Mouse (Mus musculus) megakaryocyte progenitor cell, adult 5-6 weeks (primary cell): ENCODE measurements around the gene Smg6. TPM values are rescaled to one million over a fixed set of nuclear protein-coding genes. Genes with fewer than 3 reads are reported as not detected.

ENCODE experiments used
- ATAC-seq: replicated peaks from 2 replicates; pipeline ENCODE4 v1.8.0; 2016; ENCODE audit warnings: mild to moderate bottlenecking, moderate TSS enrichment, inconsistent platforms; ENCODE audit not compliant: poor library complexity
- total RNA-seq, 2 experiments: library from RNA; stranded (forward) in 1 of 2; stranded (reverse) in 1 of 2; fragments of 157-497, 149-512 nt in 1 of 2; fragments of 200-1000 nt in 1 of 2; gene quantifications; 2 replicates each; pipeline versions ENCODE4 v1.2.3 to v1.2.4; 2015 to 2017

Smg6 gene
- total RNA-seq, 2 experiments from 2014 or later: 23.1 to 29.5 TPM

GRCm38 (mm10) chr11:75092656-75093055 lies 167.0 kb downstream of the Smg6 start:
- peak; percentile 52 for ATAC-seq

- no peak for ATAC-seq
Measured at GRCm38 (mm10) chr11:75094759-75095158, 169.1 kb downstream of the Smg6 start.

GRCm38 (mm10) chr11:75102763-75103339 lies 177.2 kb downstream of the Smg6 start:
- ATAC-seq: no peak

GRCm38 (mm10) chr11:75106614-75107013 lies 181.0 kb downstream of the Smg6 start:
- peak; percentile 37; the same call in 1 of the 2 replicates for ATAC-seq

GRCm38 (mm10) chr11:75108909-75109308 lies 183.3 kb downstream of the Smg6 start:
- ATAC-seq: no peak

DNA sequence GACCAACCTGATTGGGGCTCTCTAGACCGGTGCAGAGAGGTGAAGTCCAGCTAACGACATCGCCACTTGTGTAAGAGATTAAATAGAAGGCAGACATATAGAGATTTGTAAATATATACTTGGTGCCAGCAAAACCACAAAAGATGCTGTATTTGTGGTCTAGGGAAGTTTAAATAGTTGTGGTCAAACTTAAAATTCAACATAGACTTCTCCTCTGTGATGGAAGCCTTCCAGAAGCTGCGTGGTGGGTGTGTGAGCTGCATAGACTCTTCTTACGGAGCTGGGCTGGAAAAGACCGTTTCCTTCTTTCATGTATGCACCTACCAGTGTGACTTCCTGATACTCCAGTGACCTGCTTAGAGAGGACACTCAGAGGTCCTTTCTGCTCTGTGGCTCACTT lies 190.8 kb downstream of the Smg6 start:
- ATAC-seq: peak; percentile 58

- ATAC-seq: no peak
Measured at GRCm38 (mm10) chr11:75118141-75118540, 192.5 kb downstream of the Smg6 start.

- ATAC-seq: no peak
Measured at GRCm38 (mm10) chr11:75119298-75119697, 193.7 kb downstream of the Smg6 start.

DNA sequence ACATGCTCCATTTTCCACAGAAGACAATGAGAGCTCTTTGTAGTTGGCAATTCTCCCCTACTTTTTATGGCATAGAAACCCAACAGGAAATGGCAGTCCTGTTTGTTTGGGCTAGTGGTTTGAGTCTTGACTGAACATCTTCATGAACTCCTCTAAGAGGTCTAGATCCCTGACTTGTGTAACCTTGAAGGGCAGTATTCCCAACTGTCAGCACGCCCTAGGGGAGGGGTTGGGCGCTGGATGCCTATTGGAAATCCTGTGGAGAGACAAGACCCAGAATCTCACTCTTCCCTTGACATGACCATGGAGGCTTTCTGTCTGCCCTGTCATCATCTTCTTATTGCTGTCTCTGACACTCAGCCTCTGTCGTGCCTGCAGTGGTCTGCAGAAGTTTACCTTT lies 194.2 kb downstream of the Smg6 start:
- no peak for ATAC-seq

DNA sequence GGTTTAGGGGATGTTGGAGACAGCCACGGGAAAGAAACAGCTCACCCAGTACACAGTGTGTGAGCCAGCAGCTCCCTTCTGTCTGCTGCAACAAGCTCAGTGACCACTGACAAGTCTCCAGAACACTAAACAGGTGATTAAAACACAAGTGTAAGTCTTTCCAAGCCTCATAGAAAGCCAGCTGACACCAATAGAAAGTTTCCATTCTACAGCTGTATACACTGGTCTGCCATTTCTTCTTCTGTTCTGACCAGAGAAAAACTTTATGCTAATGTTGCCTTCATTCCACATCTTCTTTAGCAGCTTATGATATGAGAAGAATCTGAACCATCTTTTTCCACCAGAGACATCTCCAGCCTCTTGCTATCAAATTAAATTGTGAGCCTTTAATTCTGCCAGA lies 195.7 kb downstream of the Smg6 start:
- no peak for ATAC-seq

GRCm38 (mm10) chr11:75124406-75124805 lies 198.8 kb downstream of the Smg6 start:
- no peak for ATAC-seq

GRCm38 (mm10) chr11:75126384-75126783 lies 200.8 kb downstream of the Smg6 start:
- no peak for ATAC-seq

DNA sequence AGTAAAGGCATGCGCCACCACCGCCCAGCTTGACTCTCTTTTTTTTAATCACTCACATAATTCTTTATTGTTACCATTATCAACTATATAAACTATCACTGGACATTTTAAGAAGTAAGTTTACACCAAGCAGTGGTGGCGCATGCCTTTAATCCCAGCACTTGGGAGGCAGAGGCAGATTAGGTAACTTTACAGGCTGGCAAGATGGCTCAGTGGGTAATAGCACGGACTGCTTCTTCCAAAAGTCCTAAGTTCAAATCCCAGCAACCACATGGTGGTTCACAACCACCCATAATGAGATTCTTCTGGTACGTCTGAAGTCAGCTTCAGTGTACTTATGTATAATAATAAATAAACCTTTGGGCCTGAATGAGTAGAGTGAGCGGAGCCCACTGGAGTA lies 203.9 kb downstream of the Smg6 start:
- no peak for ATAC-seq

GRCm38 (mm10) chr11:75131300-75131699 lies 205.7 kb downstream of the Smg6 start:
- peak; percentile 84 for ATAC-seq

DNA sequence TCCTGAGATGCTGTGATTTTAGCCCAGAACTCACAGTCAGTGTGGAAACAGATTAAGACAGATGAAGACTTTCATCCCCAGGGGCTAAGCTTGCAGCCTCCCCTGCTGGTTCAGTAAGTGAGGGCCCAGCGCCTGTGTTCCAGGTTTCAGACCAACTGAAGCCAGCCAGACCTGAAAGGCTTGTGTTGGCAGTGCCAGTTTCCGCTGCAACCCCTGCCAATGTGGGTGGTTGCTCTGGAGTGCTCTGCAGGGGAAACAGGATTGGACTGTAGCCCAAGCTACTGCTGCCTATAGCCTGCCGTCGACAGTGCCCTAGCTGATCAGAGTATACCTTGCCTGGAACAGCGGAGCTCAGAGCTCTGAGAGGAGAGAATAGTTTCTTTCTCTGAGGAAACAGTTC lies 206.7 kb downstream of the Smg6 start:
- ATAC-seq: no peak

DNA sequence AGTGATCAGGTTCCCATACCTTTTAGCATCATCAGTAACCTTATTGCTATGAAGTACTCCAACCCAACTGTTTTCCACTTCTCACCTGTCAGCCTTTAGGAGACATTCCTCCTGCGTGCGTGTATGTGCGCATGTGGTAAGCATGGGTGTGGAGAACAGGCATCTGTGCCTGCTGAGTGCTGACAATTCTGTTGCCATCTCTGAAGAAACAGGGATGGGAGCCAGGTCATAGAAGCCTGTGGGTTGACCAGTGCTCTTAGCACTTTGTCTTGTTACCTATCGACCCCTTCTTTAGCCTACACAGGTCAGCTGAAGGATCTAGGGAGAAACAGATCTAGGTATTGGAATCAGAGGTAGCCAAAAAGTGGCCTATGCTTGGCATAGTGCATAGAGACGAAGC lies 207.8 kb downstream of the Smg6 start:
- no peak for ATAC-seq

DNA sequence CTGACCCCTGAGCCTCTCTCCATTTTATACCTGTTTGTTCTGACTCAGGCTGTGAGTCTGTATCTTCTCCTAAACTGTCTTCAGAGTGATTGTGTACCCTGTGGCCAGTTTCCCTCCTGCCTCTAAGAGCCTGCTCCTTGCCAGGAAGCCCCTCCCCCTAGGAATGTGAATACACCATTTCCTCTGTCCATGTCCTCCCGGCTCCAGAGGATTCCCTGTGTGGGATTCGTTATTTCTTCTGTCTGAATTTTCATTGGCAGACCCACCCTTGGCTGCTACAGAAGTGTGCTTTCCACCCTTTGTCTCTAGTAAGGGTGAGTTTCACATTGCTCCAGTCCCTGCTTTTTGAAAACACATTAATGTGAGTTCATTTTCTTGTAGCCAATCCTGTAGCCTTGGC lies 208.3 kb downstream of the Smg6 start:
- ATAC-seq: no peak

DNA sequence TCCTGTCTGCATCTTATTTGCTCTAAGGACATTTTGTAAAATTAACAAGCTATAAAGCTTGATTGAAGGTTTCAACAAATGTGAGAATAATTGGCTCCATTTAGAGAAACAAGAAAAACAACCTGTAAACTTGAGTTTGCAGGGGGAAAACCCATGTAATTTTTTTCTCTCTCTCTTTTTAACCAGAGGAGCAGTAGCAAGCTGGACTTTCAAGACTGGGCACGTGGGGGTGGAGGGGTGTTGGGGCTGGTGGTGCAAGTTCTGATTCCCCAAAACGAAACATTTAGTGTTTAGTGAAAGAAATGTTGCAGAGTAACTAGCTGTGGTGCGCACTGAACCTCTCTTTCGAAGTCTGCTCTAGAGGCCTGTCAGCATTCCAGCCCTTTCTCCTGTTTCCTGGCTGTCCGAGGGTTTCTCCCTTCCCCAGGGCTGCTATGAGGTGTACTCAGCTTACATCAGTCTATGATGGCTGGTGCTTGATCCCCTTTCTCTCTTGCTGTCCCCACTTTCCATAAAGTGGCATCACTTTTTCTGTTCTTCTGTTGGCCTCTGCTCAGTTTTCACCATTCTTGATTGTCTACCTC lies 209.0 kb downstream of the Smg6 start:
- ATAC-seq: no peak

GRCm38 (mm10) chr11:75135358-75135757 lies 209.7 kb downstream of the Smg6 start:
- ATAC-seq: no peak

DNA sequence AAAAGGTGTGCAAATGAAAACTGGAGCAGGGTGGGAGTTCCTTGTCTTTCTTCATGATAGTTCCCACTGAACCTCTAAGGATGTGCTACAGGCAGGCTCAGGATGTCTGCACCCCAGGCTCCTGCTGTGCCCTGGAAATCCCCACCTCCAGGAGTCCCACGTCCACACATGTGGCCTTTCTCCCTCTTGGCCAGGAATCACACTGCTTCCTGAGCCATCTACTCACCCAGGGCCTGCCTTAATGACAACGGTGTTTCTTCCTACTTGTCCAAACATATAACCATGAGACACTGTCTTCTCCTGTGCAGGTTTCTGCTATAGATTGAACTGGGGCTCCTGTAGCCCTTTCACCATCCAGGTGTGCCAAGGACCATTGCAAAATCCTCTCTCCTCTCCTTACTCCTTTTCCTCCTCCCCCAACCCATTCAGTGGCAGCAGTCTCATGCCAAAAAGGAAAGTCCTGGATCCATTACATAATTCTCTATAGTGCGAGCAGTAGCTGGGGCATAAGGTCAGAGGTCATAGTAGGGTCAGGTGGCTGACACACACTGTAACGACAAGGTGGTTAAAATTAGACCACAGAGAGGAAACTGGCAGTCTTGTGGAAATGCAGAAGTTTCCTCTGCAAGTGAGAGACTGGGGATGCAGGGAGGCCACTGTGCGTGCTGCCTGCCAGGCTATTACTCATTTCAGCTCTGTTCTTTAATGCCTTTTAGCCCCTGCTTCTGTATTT lies 211.2 kb downstream of the Smg6 start:
- ATAC-seq: peak; percentile 95

DNA sequence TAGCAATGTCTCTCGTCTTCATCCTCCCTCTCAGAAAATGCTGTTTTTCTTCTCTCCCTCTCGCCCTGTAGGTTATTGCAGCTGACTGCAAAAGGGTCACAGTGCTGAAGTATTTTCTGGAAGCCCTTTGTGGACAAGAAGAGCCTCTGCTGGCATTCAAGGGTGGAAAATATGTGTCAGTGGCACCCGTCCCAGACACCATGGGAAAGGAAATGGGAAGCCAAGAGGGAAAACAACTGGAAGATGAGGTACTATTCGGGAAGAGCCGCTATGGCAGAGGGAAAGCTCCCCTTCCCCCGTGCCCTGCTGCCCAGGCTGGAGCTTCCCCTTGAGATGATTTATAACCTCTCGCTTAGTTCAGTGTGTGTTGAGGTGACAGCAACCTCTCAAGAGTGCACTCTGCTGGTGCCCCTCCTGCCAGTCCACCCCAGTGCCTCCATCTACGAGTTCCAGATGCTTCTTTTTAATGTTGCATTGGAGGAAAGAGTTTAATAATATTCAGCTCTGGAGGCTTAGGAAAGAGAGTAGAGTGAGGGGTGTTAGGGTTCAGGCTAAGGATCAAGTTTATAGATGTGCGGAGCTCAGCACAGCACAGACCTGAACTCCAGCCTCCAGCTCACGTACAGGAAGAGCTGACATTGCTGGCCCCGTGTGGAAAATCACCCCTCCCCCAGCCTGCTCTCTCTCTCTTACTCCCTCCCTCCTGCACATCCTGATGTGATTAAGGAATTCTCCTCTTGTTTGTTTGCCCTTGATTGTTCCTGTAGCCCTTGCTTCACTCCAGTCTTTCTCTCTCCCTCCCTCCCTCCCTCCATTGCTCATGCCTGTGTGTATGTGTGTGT lies 213.7 kb downstream of the Smg6 start:
- ATAC-seq: no peak

GRCm38 (mm10) chr11:75140431-75140830 lies 214.8 kb downstream of the Smg6 start:
- ATAC-seq: no peak
